Mouse (Mus musculus) limb, embryonic 12.5 days (tissue): ENCODE results near the gene Rufy1. TPM values are rescaled to one million over a fixed set of nuclear protein-coding genes. Genes with fewer than 3 reads are reported as not detected.
A peak's percentile ranks its signal among the peaks of the same experiment; 100 is the strongest.

Source experiments
- ATAC-seq: fragments of 200-750 bp; cut with Nextera tagmentation; 2 replicates; pipeline ENCODE4 v1.8.0; 2017; ENCODE audit warnings: low read depth, moderate TSS enrichment; ENCODE audit not compliant: insufficient number of reproducible peaks, insufficient read depth, low FRiP score, low TSS enrichment
- H3K27ac ChIP-seq: fragments of 300-500 bp; sonication (generic); 2 replicates; pipeline ENCODE4 v1.5.1; 2016; ENCODE audit warnings: mild to moderate bottlenecking, moderate library complexity
- H3K27me3 ChIP-seq: fragments of 300-500 bp; sonication (generic); 2 replicates; pipeline ENCODE4 v1.6.1; 2016; ENCODE audit warnings: mild to moderate bottlenecking, moderate library complexity
- H3K36me3 ChIP-seq: fragments of 300-500 bp; sonication (generic); 2 replicates; pipeline ENCODE4 v1.6.1; 2016; ENCODE audit warnings: mild to moderate bottlenecking, moderate library complexity
- H3K4me1 ChIP-seq: fragments of 300-500 bp; sonication (generic); replicated peaks from 2 replicates; pipeline ENCODE4 v1.6.1; 2016
- H3K4me2 ChIP-seq: fragments of 300-500 bp; sonication (generic); 2 replicates; pipeline ENCODE4 v1.6.1; 2016; ENCODE audit warnings: mild to moderate bottlenecking, moderate library complexity
- H3K4me3 ChIP-seq: fragments of 300-500 bp; sonication (generic); replicated peaks from 2 replicates; pipeline ENCODE4 v1.5.1; 2016; ENCODE audit warnings: mild to moderate bottlenecking
- H3K9ac ChIP-seq: fragments of 300-500 bp; sonication (generic); replicated peaks from 2 replicates; pipeline ENCODE4 v1.6.1; 2016; ENCODE audit warnings: mild to moderate bottlenecking, moderate library complexity
- H3K9me3 ChIP-seq: fragments of 300-500 bp; sonication (generic); 2 replicates; pipeline ENCODE4 v1.6.1; 2016; ENCODE audit warnings: mild to moderate bottlenecking, moderate library complexity
- WGBS: fragments of 180-500 bp; shearing (Covaris S2); methylation state at CpG from one replicate; pipeline ENCODE4 v1.1.7; 2016; 5-methylcytosine and 5-hydroxymethylcytosine counted together
- polyA plus RNA-seq: library from polyadenylated mRNA; unstranded; fragments of >200 nt; fragmentation: Nextera tagmentation; extraction: Ambion mirVana; gene quantifications from 2 replicates; pipeline ENCODE4 v1.2.1, GENCODE M21; 2016

Gene Rufy1
- polyA plus RNA-seq, 1 experiment from 2014 or later = 28.1 TPM

DNA sequence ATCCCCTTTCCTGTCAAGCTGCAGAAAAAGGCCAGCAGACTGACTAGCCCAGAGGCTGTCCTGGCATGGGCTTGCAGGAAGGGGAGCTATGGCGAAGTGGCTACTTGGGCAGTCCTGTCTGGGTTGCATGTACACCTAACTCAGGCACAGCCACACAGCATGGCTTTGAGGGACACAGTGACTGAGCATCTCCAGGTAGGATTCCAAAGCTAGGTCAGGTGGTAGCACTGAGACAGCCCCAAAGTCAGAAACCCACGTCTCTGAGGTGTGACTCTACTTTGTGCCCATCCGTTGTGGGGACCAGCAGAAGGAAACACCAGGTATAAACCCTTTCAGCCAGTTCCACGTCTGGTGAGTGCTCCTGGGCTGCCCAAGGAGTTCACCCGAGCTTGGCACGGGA is 37.6 kb downstream of the Rufy1 start:
- Histone ChIP-seq H3K4me1 (no peaks in the 10 kb centered on the region), H3K9me3 (no peaks in the 10 kb centered on the region), H3K4me2 (no peak overlapping the region), H3K36me3 (peaks cover 85% of the 10 kb centered on the region), H3K9ac (no peak overlapping the region), H3K27me3 (no peaks in the 10 kb centered on the region), H3K27ac (no peak overlapping the region), H3K4me3 (no peak overlapping the region)
- WGBS = 83% methylated on average over 6 of the region's 6 CpGs
- ATAC-seq = no peak

GRCm38 (mm10) chr11:50391272-50391960 is 39.5 kb downstream of the Rufy1 start:
- H3K4me1 ChIP-seq = no peaks in the 10 kb centered on the region
- no peak overlapping the region for H3K9ac ChIP-seq
- no peaks in the 10 kb centered on the region for H3K9me3 ChIP-seq
- peaks cover 85% of the 10 kb centered on the region for H3K36me3 ChIP-seq
- WGBS = 84% methylated on average over 4 of the region's 4 CpGs
- no peak overlapping the region for H3K4me3 ChIP-seq
- no peak overlapping the region for H3K4me2 ChIP-seq
- H3K27me3 ChIP-seq = no peaks in the 10 kb centered on the region
- ATAC-seq = no peak
- H3K27ac ChIP-seq = no peak overlapping the region

GRCm38 (mm10) chr11:50389616-50390015 is 41.3 kb downstream of the Rufy1 start:
- WGBS = 55% methylated on average over 5 of the region's 5 CpGs
- Histone ChIP-seq H3K27me3 (no peaks in the 10 kb centered on the region), H3K27ac (no peak overlapping the region), H3K4me2 (no peak overlapping the region), H3K4me3 (no peak overlapping the region), H3K9ac (no peak overlapping the region), H3K9me3 (no peaks in the 10 kb centered on the region), H3K36me3 (peaks cover 86% of the 10 kb centered on the region), H3K4me1 (no peaks in the 10 kb centered on the region)
- no peak for ATAC-seq

- ATAC-seq = no peak
- H3K27me3 ChIP-seq = no peaks in the 10 kb centered on the region
- peaks cover 84% of the 10 kb centered on the region for H3K36me3 ChIP-seq
These were observed 41.9 kb downstream of the Rufy1 start for GRCm38 (mm10) chr11:50389011-50389410.

GRCm38 (mm10) chr11:50388217-50388929 is 42.6 kb downstream of the Rufy1 start:
- Histone ChIP-seq H3K36me3 (peaks cover 82% of the 10 kb centered on the region), H3K4me3 (no peak overlapping the region), H3K4me1 (no peaks in the 10 kb centered on the region), H3K9ac (no peak overlapping the region), H3K9me3 (no peaks in the 10 kb centered on the region), H3K4me2 (no peak overlapping the region), H3K27ac (no peak overlapping the region), H3K27me3 (no peaks in the 10 kb centered on the region)
- ATAC-seq = no peak
- WGBS = 90% methylated on average over 3 of the region's 3 CpGs

More at GRCm38 (mm10) chr11:50389011-50389410, 41.9 kb downstream of the Rufy1 start:
- Histone ChIP-seq H3K4me3 (no peak overlapping the region), H3K4me2 (no peak overlapping the region), H3K9me3 (no peaks in the 10 kb centered on the region), H3K9ac (no peak overlapping the region), H3K4me1 (no peaks in the 10 kb centered on the region), H3K27ac (no peak overlapping the region)
- WGBS = 75% methylated on average over 3 of the region's 3 CpGs

DNA sequence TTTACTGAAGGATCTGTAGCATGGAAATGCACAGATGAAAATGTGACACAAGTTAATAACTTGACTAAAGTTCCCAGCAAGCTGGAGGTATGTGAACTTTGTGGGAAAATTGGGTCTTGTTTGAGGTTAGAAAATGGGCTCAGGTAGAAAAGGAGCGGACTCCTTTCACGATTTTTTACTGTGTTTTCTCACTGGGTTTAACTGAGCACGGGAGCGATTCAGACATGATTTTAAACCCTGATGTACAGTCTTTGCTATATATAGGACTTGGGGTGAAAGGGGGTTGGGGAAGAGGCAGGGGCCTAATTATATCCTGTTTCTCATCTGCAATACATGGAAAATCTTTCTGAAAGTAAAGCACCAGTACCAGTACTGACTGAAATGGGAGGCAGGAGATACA is 43.2 kb downstream of the Rufy1 start:
- no peak overlapping the region for H3K4me3 ChIP-seq
- H3K4me2 ChIP-seq = no peak overlapping the region
- H3K4me1 ChIP-seq = no peaks in the 10 kb centered on the region
- H3K27ac ChIP-seq = no peak overlapping the region
- peaks cover 81% of the 10 kb centered on the region for H3K36me3 ChIP-seq
- no peaks in the 10 kb centered on the region for H3K9me3 ChIP-seq
- WGBS = 90% methylated on average over 4 of the region's 4 CpGs
- H3K27me3 ChIP-seq = no peaks in the 10 kb centered on the region
- no peak overlapping the region for H3K9ac ChIP-seq
- no peak for ATAC-seq

DNA sequence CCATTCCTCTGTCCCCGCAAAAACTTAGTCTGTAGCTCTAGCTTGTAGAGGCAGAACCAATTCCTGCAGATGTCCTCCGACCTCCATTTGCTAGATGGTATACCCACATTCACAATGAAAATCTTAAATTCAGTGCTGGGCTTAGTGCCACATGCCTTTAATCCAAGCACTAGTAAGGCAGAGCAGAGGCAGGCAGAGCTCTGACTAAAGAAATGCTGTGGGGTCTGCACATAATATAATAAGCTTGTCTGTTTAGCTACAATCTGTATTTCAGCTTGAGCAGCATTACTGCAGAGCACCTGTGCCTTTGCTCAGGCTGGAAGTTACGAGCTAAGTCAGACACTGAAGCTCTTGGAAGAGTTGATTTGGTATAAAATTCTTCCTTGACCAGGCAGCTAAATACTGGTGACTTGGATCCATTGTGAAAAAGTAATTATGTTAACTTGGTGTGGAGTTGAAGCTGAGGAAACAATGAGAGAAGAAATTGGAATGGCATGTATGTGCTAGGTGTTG is 43.7 kb downstream of the Rufy1 start:
- Histone ChIP-seq H3K4me1 (no peaks in the 10 kb centered on the region), H3K9ac (no peak overlapping the region), H3K36me3 (peaks cover 82% of the 10 kb centered on the region), H3K27ac (no peak overlapping the region), H3K4me2 (no peak overlapping the region), H3K4me3 (no peak overlapping the region), H3K27me3 (no peaks in the 10 kb centered on the region), H3K9me3 (no peaks in the 10 kb centered on the region)
- WGBS = 75% methylated on average over 3 of the region's 3 CpGs
- no peak for ATAC-seq

DNA sequence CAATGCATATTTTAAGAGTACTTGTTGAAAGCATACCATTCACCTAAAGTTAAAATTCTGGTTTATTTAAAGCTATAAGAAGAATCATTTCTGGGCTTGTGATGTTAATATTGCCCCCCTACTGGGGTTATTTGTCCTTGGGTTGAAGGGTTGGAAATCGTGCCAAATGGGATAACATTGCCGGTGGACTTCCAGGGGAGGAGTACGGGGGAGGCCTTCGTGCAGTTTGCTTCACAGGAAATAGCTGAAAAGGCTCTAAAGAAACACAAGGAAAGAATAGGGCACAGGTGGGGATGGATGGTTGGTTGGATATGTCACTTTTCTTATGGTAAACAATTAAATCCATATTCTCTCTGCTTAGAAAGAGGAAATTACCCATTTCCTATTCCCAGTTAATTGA is 49.6 kb downstream of the Rufy1 start:
- H3K9me3 ChIP-seq = no peaks in the 10 kb centered on the region
- H3K27ac ChIP-seq = no peak overlapping the region
- WGBS = 60% methylated on average over 4 of the region's 4 CpGs
- peaks cover 54% of the 10 kb centered on the region for H3K36me3 ChIP-seq
- peak overlapping the region; percentile 50 for H3K4me2 ChIP-seq
- H3K27me3 ChIP-seq = no peaks in the 10 kb centered on the region
- H3K4me1 ChIP-seq = peaks cover 19% of the 10 kb centered on the region
- no peak for ATAC-seq
- H3K9ac ChIP-seq = no peak overlapping the region
- peak overlapping the region; percentile 24 for H3K4me3 ChIP-seq

DNA sequence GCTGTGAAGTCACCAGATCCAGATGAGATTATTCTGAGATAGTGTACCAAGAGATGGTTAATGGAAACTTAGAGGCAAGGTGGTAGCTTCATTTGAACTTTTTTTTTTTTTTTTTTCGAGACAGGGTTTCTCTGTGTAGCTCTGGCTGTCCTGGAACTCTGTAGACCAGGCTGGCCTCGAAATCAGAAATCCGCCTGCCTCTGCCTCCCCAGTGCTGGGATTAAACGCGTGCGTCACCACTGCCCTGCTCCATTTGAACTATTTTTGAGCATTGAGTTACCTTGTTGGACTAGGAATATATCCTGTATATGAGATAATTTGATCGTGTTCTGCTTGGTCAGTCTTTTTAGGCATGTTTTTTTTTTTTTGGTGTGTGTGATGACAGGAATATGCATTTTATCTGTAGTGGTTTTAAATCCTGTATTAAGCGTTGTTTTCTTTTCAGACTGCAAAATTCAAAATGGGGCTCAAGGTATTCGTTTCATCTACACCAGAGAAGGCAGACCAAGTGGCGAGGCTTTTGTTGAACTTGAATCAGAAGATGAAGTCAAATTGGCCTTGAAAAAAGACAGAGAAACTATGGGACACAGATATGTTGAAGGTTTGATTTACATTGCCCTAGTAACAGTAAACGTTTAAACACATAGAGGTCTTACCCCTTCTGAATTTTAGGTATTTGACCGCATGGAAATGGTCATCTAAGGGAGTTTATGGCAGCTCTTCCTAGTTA is 51.7 kb downstream of the Rufy1 start:
- WGBS = 73% methylated on average over 12 of the region's 12 CpGs
- peak overlapping the region; percentile 99 for H3K9ac ChIP-seq
- no peaks in the 10 kb centered on the region for H3K9me3 ChIP-seq
- no peaks in the 10 kb centered on the region for H3K27me3 ChIP-seq
- no peak overlapping the region for H3K27ac ChIP-seq
- H3K4me1 ChIP-seq = peaks cover 24% of the 10 kb centered on the region
- H3K36me3 ChIP-seq = peaks cover 40% of the 10 kb centered on the region
- H3K4me2 ChIP-seq = peak overlapping the region; percentile 76
- peak overlapping the region; percentile 94 for H3K4me3 ChIP-seq
- ATAC-seq = no peak

GRCm38 (mm10) chr11:50377892-50378684 is 52.8 kb downstream of the Rufy1 start:
- WGBS = 1% methylated on average over 71 of the region's 71 CpGs
- peak; percentile 74 for ATAC-seq
- peak overlapping the region; percentile 94 for H3K4me3 ChIP-seq

More at GRCm38 (mm10) chr11:50377892-50378684, 52.8 kb downstream of the Rufy1 start:
- Histone ChIP-seq H3K4me1 (peaks cover 24% of the 10 kb centered on the region), H3K9me3 (no peaks in the 10 kb centered on the region), H3K9ac (peak overlapping the region; percentile 99), H3K27me3 (no peaks in the 10 kb centered on the region), H3K36me3 (peaks cover 34% of the 10 kb centered on the region), H3K27ac (peak overlapping the region; percentile 100), H3K4me2 (peak overlapping the region; percentile 76)
